Mouse (Mus musculus) liver, postnatal 0 days (tissue): ENCODE measurements around the gene Ica1l. TPM values are rescaled to one million over a fixed set of nuclear protein-coding genes. Genes with fewer than 3 reads are reported as not detected.
A peak's percentile ranks its signal among the peaks of the same experiment; 100 is the strongest.

Experiments
- ATAC-seq: fragments of 200-750 bp; cut with Nextera tagmentation; 2 replicates; pipeline ENCODE4 v1.8.0; 2017; ENCODE audit warnings: mild to moderate bottlenecking, moderate library complexity
- DNase-seq: peaks from one replicate; pipeline ENCODE4 v3.0.0-alpha.2; 2016
- H3K27ac ChIP-seq: fragments of 300-500 bp; sonication (generic); 2 replicates; pipeline ENCODE4 v1.5.1; 2014; ENCODE audit warnings: antibody characterized with exemption, moderate library complexity, mild to moderate bottlenecking, low read depth
- H3K27me3 ChIP-seq: fragments of 300-500 bp; sonication (generic); 2 replicates; pipeline ENCODE4 v1.6.1; 2014; ENCODE audit warnings: low read length, control low read depth, mixed read lengths; ENCODE audit not compliant: insufficient read depth
- H3K36me3 ChIP-seq: fragments of 300-500 bp; sonication (generic); replicated peaks from 2 replicates; pipeline ENCODE4 v1.6.1; 2014; ENCODE audit warnings: mild to moderate bottlenecking, control low read depth, low read length, moderate library complexity, mixed read lengths; ENCODE audit not compliant: insufficient read depth
- H3K4me1 ChIP-seq: fragments of 300-500 bp; sonication (generic); 2 replicates; pipeline ENCODE4 v1.6.1; 2014; ENCODE audit warnings: antibody characterized with exemption, mild to moderate bottlenecking, control low read depth; ENCODE audit not compliant: insufficient read depth
- H3K4me2 ChIP-seq: fragments of 300-500 bp; sonication (generic); 2 replicates; pipeline ENCODE4 v1.6.1; 2014; ENCODE audit warnings: low read depth, mild to moderate bottlenecking, low read length, moderate library complexity, mixed read lengths
- H3K4me3 ChIP-seq: fragments of 300-500 bp; sonication (generic); 2 replicates; pipeline ENCODE4 v1.5.1; 2014; ENCODE audit warnings: low read depth, low read length
- H3K9ac ChIP-seq: fragments of 300-500 bp; sonication (generic); replicated peaks from 2 replicates; pipeline ENCODE4 v1.6.1; 2014; ENCODE audit warnings: mild to moderate bottlenecking, moderate library complexity
- H3K9me3 ChIP-seq: fragments of 300-500 bp; sonication (generic); 2 replicates; pipeline ENCODE4 v1.6.1; 2016; ENCODE audit warnings: mild to moderate bottlenecking, control low read depth, low read length, mixed read lengths
- CTCF ChIP-seq: sonication (generic); IDR thresholded peaks from 2 replicates; pipeline ENCODE4 v1.5.1; 2016; ENCODE audit warnings: antibody characterized with exemption, low read depth
- EP300 ChIP-seq: IDR thresholded peaks from 2 replicates; pipeline ENCODE4 v1.6.1; 2016; ENCODE audit warnings: antibody characterized with exemption, low read depth, mild to moderate bottlenecking
- WGBS: fragments of 180-500 bp; shearing (Covaris S2); extraction: QIAGEN DNeasy Blood & Tissue Kit; methylation state at CpG from one replicate; pipeline ENCODE4 v1.1.7; 2014; ENCODE audit not compliant: insufficient replicate concordance; 5-methylcytosine and 5-hydroxymethylcytosine counted together
- polyA plus RNA-seq: library from polyadenylated mRNA; unstranded; fragments of >200 nt; fragmentation: Nextera tagmentation; extraction: Ambion mirVana; gene quantifications from 2 replicates; pipeline ENCODE4 v1.2.1, GENCODE M21; 2015

Ica1l gene
- polyA plus RNA-seq, 1 experiment from 2014 or later, result 0.16 TPM

DNA sequence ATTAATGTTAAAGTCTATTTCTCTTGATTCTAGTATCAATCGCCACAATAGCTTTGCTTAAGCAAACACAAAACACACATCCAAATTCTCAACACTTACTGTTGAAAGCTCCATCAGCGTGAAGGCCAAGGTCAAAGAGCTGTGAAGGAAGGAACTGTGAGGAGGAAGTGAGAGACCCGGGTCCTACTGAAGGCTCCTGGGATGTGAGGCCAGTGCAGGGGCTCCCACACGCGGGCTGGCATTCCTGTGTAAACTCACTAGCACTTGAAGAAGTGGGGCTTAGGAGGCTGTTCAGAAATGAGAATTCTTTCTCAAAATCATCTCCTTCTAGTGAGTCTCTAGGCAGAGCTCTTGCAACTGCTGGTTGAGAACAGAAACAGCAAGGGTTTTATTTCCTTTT lies 45.6 kb downstream of the Ica1l start:
- no peak overlapping the region for H3K9ac ChIP-seq
- no peaks in the 10 kb centered on the region for H3K4me1 ChIP-seq
- TF ChIP-seq CTCF (no peak), EP300 (no peak)

DNA sequence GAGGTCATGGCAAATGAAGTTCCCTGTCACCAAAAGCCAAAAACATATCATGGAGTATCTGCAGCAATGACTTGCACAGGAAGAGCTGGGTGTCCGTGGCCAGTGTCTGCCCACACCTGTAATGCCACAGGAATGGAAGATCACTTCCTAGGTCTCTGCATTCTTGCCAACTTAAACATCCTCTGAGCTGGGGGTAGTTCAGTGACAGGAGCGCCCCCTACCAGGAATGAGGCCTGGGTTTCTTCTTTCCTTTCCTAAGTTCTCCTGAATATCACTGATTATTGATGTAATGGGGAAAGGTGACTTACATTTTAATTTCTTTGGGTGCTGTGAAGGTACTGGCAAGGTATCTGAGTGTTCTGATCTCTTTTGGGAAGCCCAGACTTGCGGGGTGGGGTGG lies 47.3 kb downstream of the Ica1l start:
- ATAC-seq, result no peak
- WGBS, result 53% methylated on average over 3 of the region's 3 CpGs
- no peak overlapping the region for H3K4me2 ChIP-seq

More for the DNA sequence above, 45.6 kb downstream of the Ica1l start:
- 31% methylated on average over 5 of the region's 5 CpGs for WGBS
- no peaks in the 10 kb centered on the region for H3K9me3 ChIP-seq
- DNase-seq (no peak), ATAC-seq (no peak)
- no peaks in the 10 kb centered on the region for H3K36me3 ChIP-seq
- H3K4me2 ChIP-seq, result no peak overlapping the region
- H3K4me3 ChIP-seq, result no peak overlapping the region
- H3K27ac ChIP-seq, result no peak overlapping the region
- no peaks in the 10 kb centered on the region for H3K27me3 ChIP-seq

DNA sequence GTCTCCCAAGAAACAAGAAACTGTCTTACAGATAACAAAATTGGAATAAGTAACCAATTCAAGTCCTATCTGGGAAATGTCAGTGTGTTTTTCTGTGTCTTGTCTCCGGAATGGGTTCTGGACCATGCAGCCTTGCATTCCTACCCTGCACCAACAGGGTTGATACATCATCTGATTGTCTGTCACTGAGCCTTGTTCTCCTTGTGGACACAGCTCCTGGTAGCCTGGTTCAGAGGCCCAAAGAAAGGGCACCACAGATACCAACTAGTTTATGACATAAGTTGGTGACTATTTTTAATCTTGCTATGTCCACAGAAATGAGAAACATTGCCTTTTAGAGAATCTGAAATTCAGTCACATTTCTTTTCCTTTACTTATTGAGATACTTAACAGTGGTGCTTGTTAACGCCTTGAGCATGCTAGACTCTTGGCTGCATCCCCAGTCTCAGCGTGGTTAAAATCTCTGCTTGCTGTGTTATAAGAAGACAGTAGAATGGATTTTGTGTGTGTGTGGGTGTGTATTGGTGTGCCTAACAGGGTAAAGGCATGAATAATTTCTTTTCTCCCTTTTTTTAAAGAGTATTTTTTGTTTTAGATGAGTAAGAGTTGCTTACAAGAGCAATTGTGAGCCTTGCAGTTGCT lies 55.5 kb downstream of the Ica1l start:
- no peak for DNase-seq
- no peaks in the 10 kb centered on the region for H3K27me3 ChIP-seq
- peaks cover 8% of the 10 kb centered on the region; the same call in 1 of the 2 replicates for H3K36me3 ChIP-seq
- no peak overlapping the region for H3K4me2 ChIP-seq
- no peak for TF ChIP-seq CTCF
- TF ChIP-seq EP300, result no peak
- no peak overlapping the region for H3K27ac ChIP-seq
- no peak overlapping the region for H3K9ac ChIP-seq
- no peak for ATAC-seq
- 80% methylated on average over 3 of the region's 3 CpGs for WGBS
- no peaks in the 10 kb centered on the region for H3K4me1 ChIP-seq
- H3K9me3 ChIP-seq, result peaks cover 4% of the 10 kb centered on the region; the same call in 1 of the 2 replicates
- H3K4me3 ChIP-seq, result no peak overlapping the region

More for the DNA sequence above, 47.3 kb downstream of the Ica1l start:
- DNase-seq, result no peak
- Histone ChIP-seq H3K36me3 (0 out of 2 replicates have a peak, but pooled peaks cover 3% of the 10 kb centered on the region), H3K9ac (no peak overlapping the region), H3K27me3 (no peaks in the 10 kb centered on the region), H3K27ac (no peak overlapping the region), H3K9me3 (no peaks in the 10 kb centered on the region), H3K4me1 (no peaks in the 10 kb centered on the region), H3K4me3 (no peak overlapping the region)
- peak; percentile 21; the same call in 1 of the 2 replicates for TF ChIP-seq CTCF
- no peak for TF ChIP-seq EP300

- H3K27ac ChIP-seq, result no peak overlapping the region
- no peaks in the 10 kb centered on the region for H3K4me1 ChIP-seq
- H3K36me3 ChIP-seq, result peaks cover 12% of the 10 kb centered on the region
- H3K9me3 ChIP-seq, result peaks cover 4% of the 10 kb centered on the region; the same call in 1 of the 2 replicates
- H3K27me3 ChIP-seq, result no peaks in the 10 kb centered on the region
- no peak for TF ChIP-seq CTCF
- no peak for TF ChIP-seq EP300
- DNase-seq (no peak), ATAC-seq (no peak)
- H3K4me3 ChIP-seq, result no peak overlapping the region
- no peak overlapping the region for H3K9ac ChIP-seq
- H3K4me2 ChIP-seq, result no peak overlapping the region
Observed at GRCm38 (mm10) chr1:59986626-59987025, 56.4 kb downstream of the Ica1l start.

DNA sequence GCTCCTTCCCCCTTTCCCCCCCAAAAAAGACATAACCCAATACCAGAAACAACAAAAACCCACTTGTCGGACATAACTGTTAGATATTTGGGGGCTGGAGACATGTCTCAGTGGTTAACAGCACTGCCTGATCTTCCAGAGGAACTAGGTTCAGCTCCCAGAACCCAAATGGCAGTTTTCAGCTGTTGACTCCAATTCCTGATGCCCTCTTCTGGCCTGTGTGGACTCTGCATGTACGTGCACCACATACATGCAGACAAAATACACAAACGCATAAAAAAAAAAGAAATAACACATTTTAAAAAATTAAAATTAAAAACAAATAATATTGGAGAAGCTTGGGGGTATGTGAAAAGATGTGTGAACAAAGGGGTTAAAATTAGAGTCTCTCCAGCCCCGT lies 75.7 kb downstream of the Ica1l start:
- Histone ChIP-seq H3K9ac (no peak overlapping the region), H3K4me3 (no peak overlapping the region), H3K27ac (no peak overlapping the region), H3K9me3 (no peaks in the 10 kb centered on the region), H3K4me1 (no peaks in the 10 kb centered on the region), H3K27me3 (no peaks in the 10 kb centered on the region), H3K4me2 (no peak overlapping the region), H3K36me3 (peaks cover 15% of the 10 kb centered on the region)
- no peak for TF ChIP-seq EP300
- TF ChIP-seq CTCF, result peak; percentile 61
- WGBS, result 89% methylated on average over 4 of the region's 4 CpGs
- DNase-seq (no peak), ATAC-seq (no peak)

DNA sequence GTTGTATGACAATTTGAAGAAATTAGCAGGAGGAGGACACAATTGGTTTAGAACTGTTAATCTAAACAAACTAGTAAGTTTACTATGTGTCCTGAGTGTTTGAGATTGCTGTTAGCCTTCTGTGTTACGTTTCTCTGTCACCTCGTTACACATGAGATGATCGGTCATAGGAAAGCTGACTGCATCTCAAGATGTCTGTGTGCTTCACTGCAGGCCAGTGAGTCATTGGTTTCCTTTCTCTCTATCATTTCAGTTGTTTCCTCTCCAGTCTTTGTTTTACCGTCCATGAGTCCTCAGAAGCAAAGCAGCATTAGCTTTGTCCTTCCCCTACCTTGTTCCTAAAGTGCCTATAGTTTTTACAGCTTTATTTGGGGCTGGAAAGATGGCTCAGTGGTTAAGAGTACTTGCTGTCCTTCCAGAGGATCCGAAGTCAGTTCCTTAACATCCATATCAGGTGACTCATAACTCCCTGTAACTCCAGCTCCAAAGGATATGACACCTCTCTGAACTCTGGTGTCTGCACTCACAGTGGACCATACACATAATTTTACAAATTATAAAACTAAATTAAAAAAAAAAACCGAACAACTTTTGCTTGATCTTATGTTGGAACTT lies 76.7 kb downstream of the Ica1l start:
- Histone ChIP-seq H3K27ac (no peak overlapping the region), H3K36me3 (peaks cover 13% of the 10 kb centered on the region), H3K9me3 (no peaks in the 10 kb centered on the region), H3K4me2 (no peak overlapping the region), H3K4me3 (no peak overlapping the region), H3K9ac (no peak overlapping the region), H3K27me3 (no peaks in the 10 kb centered on the region), H3K4me1 (no peaks in the 10 kb centered on the region)
- ATAC-seq (no peak), DNase-seq (no peak)
- no peak for TF ChIP-seq EP300
- no peak for TF ChIP-seq CTCF
- WGBS, result 76% methylated on average over 6 of the region's 6 CpGs
